Mouse (Mus musculus) adrenal gland, adult 8-10 months (tissue): ENCODE data around the gene Polr2e. TPM values are rescaled to one million over a fixed set of nuclear protein-coding genes. Genes with fewer than 3 reads are reported as not detected.

Experiments used
- DNase-seq: peaks from one replicate; pipeline ENCODE4 v3.0.0; 2022
- total RNA-seq, 4 experiments: library from RNA; stranded (reverse); gene quantifications; 2 replicates each; pipeline ENCODE4 v1.2.4; 2022

Polr2e gene
- total RNA-seq, 4 experiments from 2014 or later = 79.1 to 104 (median 94.4) TPM

- DNase-seq = no peak
Observed at GRCm38 (mm10) chr10:79987771-79988505, 51.7 kb downstream of the Polr2e start.

GRCm38 (mm10) chr10:79986963-79987362, 52.6 kb downstream of the Polr2e start:
- peak; percentile 73 for DNase-seq

DNA sequence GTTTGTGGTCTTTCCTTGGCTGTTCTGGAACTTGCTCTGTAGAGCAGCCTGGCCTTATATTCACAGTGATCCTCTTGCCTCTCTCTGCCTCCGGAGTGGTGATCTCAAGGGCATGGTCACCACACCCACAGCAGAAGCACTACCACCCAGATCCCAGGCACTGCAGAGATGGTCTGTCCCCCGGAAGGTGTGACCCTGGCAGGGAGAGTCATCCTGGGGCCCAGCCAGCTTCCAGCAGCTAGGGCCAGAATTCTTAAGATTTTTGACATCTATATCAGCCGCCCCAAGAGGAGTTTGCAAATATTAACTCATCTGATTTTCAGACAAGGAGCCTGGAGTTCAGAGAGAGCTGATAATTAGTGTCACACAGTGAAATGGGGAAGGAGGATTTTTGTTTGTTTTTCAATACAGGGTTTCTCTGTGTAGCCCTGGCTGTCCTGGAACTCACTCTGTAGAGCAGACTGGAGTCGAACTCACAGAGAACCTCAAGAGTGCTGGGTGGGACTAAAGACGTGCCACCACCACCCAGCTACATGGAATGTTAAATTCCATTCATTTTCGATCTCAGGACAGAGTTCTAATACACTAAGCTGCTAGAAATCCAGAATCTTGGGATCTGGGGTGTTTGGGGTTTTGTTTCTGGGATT, 53.2 kb downstream of the Polr2e start:
- DNase-seq = peak; percentile 75

Other genes with a start within 250 kb of the Polr2e start
- under 1 TPM in 2 of 4 experiments, not detected in 2; 0.13 to 0.38 TPM for gene Prss57, start 248.8 kb downstream of the Polr2e start, total RNA-seq
- gene Palm, start 246.2 kb downstream of the Polr2e start, total RNA-seq = 100 to 1,000 TPM in 2 of 4 experiments, 10 to 100 TPM in 2; 72.7 to 123 (median 96.1) TPM
- gene Misp, start 218.8 kb downstream of the Polr2e start, total RNA-seq = under 1 TPM; 0.64 to 0.95 (median 0.70) TPM
- gene Ptbp1, start 185.4 kb downstream of the Polr2e start, total RNA-seq = 100 to 1,000 TPM; 249 to 275 (median 255) TPM
- under 1 TPM in 1 of 4 experiments, not detected in 3; 0.35 TPM for gene Prtn3, start 165.3 kb downstream of the Polr2e start, total RNA-seq
- gene Plppr3, start 165.2 kb downstream of the Polr2e start, total RNA-seq = 1 to 10 TPM; 1.7 to 4.3 (median 3.0) TPM
- not detected for gene Elane, start 153.5 kb downstream of the Polr2e start, total RNA-seq
- 1,000 to 10,000 TPM in 2 of 4 experiments, 100 to 1,000 TPM in 2; 123 to 1,857 (median 821) TPM for gene Cfd, start 148.9 kb downstream of the Polr2e start, total RNA-seq
- 10 to 100 TPM; 50.9 to 60.7 (median 57.8) TPM for gene Med16, start 130.9 kb downstream of the Polr2e start, total RNA-seq
- not detected for gene Gm26602, start 128.9 kb downstream of the Polr2e start, total RNA-seq
- gene Kiss1r, start 122.8 kb downstream of the Polr2e start, total RNA-seq = 1 to 10 TPM; 1.1 to 5.6 (median 4.0) TPM
- gene R3hdm4, start 118.6 kb downstream of the Polr2e start, total RNA-seq = 100 to 1,000 TPM in 3 of 4 experiments, 10 to 100 TPM in 1; 99.4 to 132 (median 112) TPM
- 1 to 10 TPM; 5.3 to 9.8 (median 7.5) TPM for gene Arid3a, start 112.8 kb downstream of the Polr2e start, total RNA-seq
- gene Wdr18, start 79.6 kb downstream of the Polr2e start, total RNA-seq = 10 to 100 TPM; 31.7 to 43.0 (median 36.6) TPM
- gene Grin3b, start 69.1 kb downstream of the Polr2e start, total RNA-seq = 1 to 10 TPM in 1 of 4 experiments, under 1 TPM in 1, not detected in 2; 0.83 to 1.4 TPM
- gene Tmem259, start 55.5 kb downstream of the Polr2e start, total RNA-seq = 100 to 1,000 TPM; 132 to 155 (median 141) TPM
- gene Cnn2, start 51.2 kb downstream of the Polr2e start, total RNA-seq = 10 to 100 TPM; 23.9 to 36.3 (median 30.0) TPM
- gene Abca7, start 43.3 kb downstream of the Polr2e start, total RNA-seq = 10 to 100 TPM; 21.6 to 35.5 (median 27.8) TPM
- gene Arhgap45, start 23.1 kb downstream of the Polr2e start, total RNA-seq = 10 to 100 TPM in 2 of 4 experiments, 1 to 10 TPM in 2; 6.4 to 10.6 (median 8.5) TPM
- 100 to 1,000 TPM; 697 to 776 (median 769) TPM for gene Gpx4, start 7.4 kb upstream of the Polr2e start, total RNA-seq
- gene Sbno2, start 65.8 kb upstream of the Polr2e start, total RNA-seq = 10 to 100 TPM; 27.4 to 54.8 (median 45.1) TPM
- 100 to 1,000 TPM; 127 to 146 (median 143) TPM for gene Stk11, start 76.0 kb upstream of the Polr2e start, total RNA-seq
- 100 to 1,000 TPM; 380 to 452 (median 425) TPM for gene Atp5d, start 98.8 kb upstream of the Polr2e start, total RNA-seq
- gene Cbarp, start 101.0 kb upstream of the Polr2e start, total RNA-seq = 10 to 100 TPM; 58.4 to 92.4 (median 81.9) TPM
- 100 to 1,000 TPM in 1 of 4 experiments, 10 to 100 TPM in 3; 56.4 to 145 (median 90.1) TPM for gene Midn, start 108.5 kb upstream of the Polr2e start, total RNA-seq
- gene Cirbp, start 126.2 kb upstream of the Polr2e start, total RNA-seq = 100 to 1,000 TPM in 3 of 4 experiments, 10 to 100 TPM in 1; 44.2 to 234 (median 162) TPM
- gene 1600002K03Rik, start 133.1 kb upstream of the Polr2e start, total RNA-seq = 10 to 100 TPM; 18.1 to 22.1 (median 21.7) TPM
- gene Efna2, start 139.7 kb upstream of the Polr2e start, total RNA-seq = 1 to 10 TPM; 2.4 to 5.2 (median 3.3) TPM
- gene Mum1, start 186.6 kb upstream of the Polr2e start, total RNA-seq = 10 to 100 TPM; 26.5 to 41.6 (median 32.9) TPM
- gene Ndufs7, start 209.3 kb upstream of the Polr2e start, total RNA-seq = 100 to 1,000 TPM; 192 to 257 (median 232) TPM
- 100 to 1,000 TPM; 238 to 291 (median 243) TPM for gene Gamt, start 221.2 kb upstream of the Polr2e start, total RNA-seq
- gene Dazap1, start 221.7 kb upstream of the Polr2e start, total RNA-seq = 100 to 1,000 TPM in 2 of 4 experiments, 10 to 100 TPM in 2; 72.3 to 125 (median 90.3) TPM